Mouse (Mus musculus): Measurements from ENCODE around the gene Fkbp10. TPM values are rescaled to one million over a fixed set of nuclear protein-coding genes. Genes with fewer than 3 reads are reported as not detected.
A peak's percentile ranks its signal among the peaks of the same experiment; 100 is the strongest.

The Fkbp10 gene
- polyA plus RNA-seq, 1 experiment from 2014 or later = 139 TPM

GRCm38 (mm10) chr11:100395861-100396631, 19.5 kb upstream of the Fkbp10 start:
- Histone ChIP-seq H3K9me3 (replicated peaks) (no peaks in the 10 kb centered on the region), H3K27me3 (no peaks in the 10 kb centered on the region), H3K4me3 (replicated peaks) (peak overlapping the region; percentile 74), H3K36me3 (no peaks in the 10 kb centered on the region), H3K4me1 (peaks cover 74% of the 10 kb centered on the region), H3K4me2 (peak overlapping the region; percentile 70), H3K27ac (peak overlapping the region; percentile 94), H3K9ac (peak overlapping the region; percentile 73)
- WGBS = 31% methylated on average over 17 of the region's 17 CpGs
- no peak for ATAC-seq (replicated peaks; ENCODE audit: low FRiP score)

GRCm38 (mm10) chr11:100396886-100397599, 18.5 kb upstream of the Fkbp10 start:
- H3K9ac ChIP-seq = peak overlapping the region; percentile 73
- no peaks in the 10 kb centered on the region for H3K27me3 ChIP-seq
- peak overlapping the region; percentile 74 for H3K4me3 ChIP-seq (replicated peaks)
- H3K9me3 ChIP-seq (replicated peaks) = no peaks in the 10 kb centered on the region
- 1% methylated on average over 42 of the region's 42 CpGs for WGBS
- peak overlapping the region; percentile 70 for H3K4me2 ChIP-seq
- H3K4me1 ChIP-seq = peaks cover 66% of the 10 kb centered on the region
- peak overlapping the region; percentile 94 for H3K27ac ChIP-seq
- H3K36me3 ChIP-seq = no peaks in the 10 kb centered on the region
- peak; percentile 38 for ATAC-seq (replicated peaks; ENCODE audit: low FRiP score)

- Histone ChIP-seq H3K27me3 (no peaks in the 10 kb centered on the region), H3K27ac (peak within 1 kb of the TSS; percentile 94), H3K4me3 (replicated peaks) (peak within 1 kb of the TSS; percentile 74), H3K36me3 (no peaks in the 10 kb centered on the region), H3K4me1 (peaks cover 66% of the 10 kb centered on the region), H3K9ac (peak within 1 kb of the TSS; percentile 73), H3K9me3 (replicated peaks) (no peaks in the 10 kb centered on the region), H3K4me2 (peak within 1 kb of the TSS; percentile 70)
- 2% methylated on average over 37 of the region's 37 CpGs for WGBS
- peak; percentile 97 for ATAC-seq (replicated peaks; ENCODE audit: low FRiP score)
Measured at GRCm38 (mm10) chr11:100397600-100398389, 17.7 kb upstream of the Fkbp10 start, which contains the start of gene Jup. Gene Jup, minus strand, starts transcription at chr11:100397763.

- peaks cover 66% of the 10 kb centered on the region for H3K4me1 ChIP-seq
- no peak overlapping the region; the same call in 1 of the 2 replicates for H3K4me3 ChIP-seq (replicated peaks)
- no peaks in the 10 kb centered on the region for H3K36me3 ChIP-seq
- no peaks in the 10 kb centered on the region for H3K9me3 ChIP-seq (replicated peaks)
- H3K9ac ChIP-seq = no peak overlapping the region
- WGBS = 91% methylated on average over 7 of the region's 7 CpGs
- 0 out of 2 replicates have a peak overlapping the region, but pooled peaks have one; percentile 23 for H3K27ac ChIP-seq
- no peak for ATAC-seq (replicated peaks; ENCODE audit: low FRiP score)
- H3K4me2 ChIP-seq = no peak overlapping the region; the same call in 1 of the 2 replicates
- no peaks in the 10 kb centered on the region for H3K27me3 ChIP-seq
Measured at GRCm38 (mm10) chr11:100398517-100398916, 17.0 kb upstream of the Fkbp10 start.

GRCm38 (mm10) chr11:100399320-100399719, 16.2 kb upstream of the Fkbp10 start:
- no peaks in the 10 kb centered on the region for H3K9me3 ChIP-seq (replicated peaks)
- H3K27me3 ChIP-seq = no peaks in the 10 kb centered on the region
- H3K4me1 ChIP-seq = peaks cover 66% of the 10 kb centered on the region
- ATAC-seq (replicated peaks; ENCODE audit: low FRiP score) = no peak
- WGBS = 78% methylated on average over 9 of the region's 9 CpGs
- H3K4me2 ChIP-seq = no peak overlapping the region
- no peaks in the 10 kb centered on the region for H3K36me3 ChIP-seq
- H3K4me3 ChIP-seq (replicated peaks) = no peak overlapping the region
- H3K27ac ChIP-seq = peak overlapping the region; percentile 28; the same call in 1 of the 2 replicates
- H3K9ac ChIP-seq = no peak overlapping the region

- H3K27me3 ChIP-seq = no peaks in the 10 kb centered on the region
- ATAC-seq (replicated peaks; ENCODE audit: low FRiP score) = no peak
- H3K4me2 ChIP-seq = no peak overlapping the region
- 76% methylated on average over 12 of the region's 12 CpGs for WGBS
- no peak overlapping the region for H3K4me3 ChIP-seq (replicated peaks)
- H3K36me3 ChIP-seq = no peaks in the 10 kb centered on the region
- no peak overlapping the region for H3K9ac ChIP-seq
- no peaks in the 10 kb centered on the region for H3K9me3 ChIP-seq (replicated peaks)
- H3K27ac ChIP-seq = no peak overlapping the region
- H3K4me1 ChIP-seq = peaks cover 62% of the 10 kb centered on the region
Measured at GRCm38 (mm10) chr11:100399727-100400538, 15.6 kb upstream of the Fkbp10 start.

- ATAC-seq (replicated peaks; ENCODE audit: low FRiP score) = no peak
- Histone ChIP-seq H3K9ac (no peak overlapping the region), H3K4me3 (replicated peaks) (no peak overlapping the region), H3K36me3 (no peaks in the 10 kb centered on the region), H3K4me2 (no peak overlapping the region), H3K27me3 (no peaks in the 10 kb centered on the region), H3K9me3 (replicated peaks) (no peaks in the 10 kb centered on the region), H3K27ac (no peak overlapping the region), H3K4me1 (peaks cover 53% of the 10 kb centered on the region)
- 67% methylated on average over 6 of the region's 6 CpGs for WGBS
Measured at GRCm38 (mm10) chr11:100400842-100401241, 14.7 kb upstream of the Fkbp10 start.

- Histone ChIP-seq H3K27me3 (no peaks in the 10 kb centered on the region), H3K9me3 (replicated peaks) (no peaks in the 10 kb centered on the region), H3K4me2 (peak overlapping the region; percentile 8; the same call in 1 of the 2 replicates), H3K27ac (no peak overlapping the region), H3K36me3 (no peaks in the 10 kb centered on the region), H3K4me3 (replicated peaks) (no peak overlapping the region), H3K9ac (no peak overlapping the region), H3K4me1 (peaks cover 39% of the 10 kb centered on the region)
- 26% methylated on average over 6 of the region's 6 CpGs for WGBS
- no peak for ATAC-seq (replicated peaks; ENCODE audit: low FRiP score)
Measured at GRCm38 (mm10) chr11:100402240-100402639, 13.3 kb upstream of the Fkbp10 start.

- Histone ChIP-seq H3K36me3 (no peaks in the 10 kb centered on the region), H3K9ac (no peak overlapping the region), H3K4me1 (peaks cover 39% of the 10 kb centered on the region), H3K9me3 (replicated peaks) (no peaks in the 10 kb centered on the region), H3K27me3 (no peaks in the 10 kb centered on the region), H3K4me2 (no peak overlapping the region), H3K27ac (no peak overlapping the region; the same call in 1 of the 2 replicates), H3K4me3 (replicated peaks) (no peak overlapping the region)
- WGBS = 66% methylated on average over 2 of the region's 2 CpGs
- ATAC-seq (replicated peaks; ENCODE audit: low FRiP score) = no peak
Measured at GRCm38 (mm10) chr11:100402682-100403081, 12.8 kb upstream of the Fkbp10 start.

GRCm38 (mm10) chr11:100403445-100404134, 11.9 kb upstream of the Fkbp10 start:
- peaks cover 37% of the 10 kb centered on the region for H3K4me1 ChIP-seq
- H3K4me2 ChIP-seq = no peak overlapping the region
- no peak overlapping the region for H3K9ac ChIP-seq
- no peak for ATAC-seq (replicated peaks; ENCODE audit: low FRiP score)
- peaks cover 5% of the 10 kb centered on the region for H3K36me3 ChIP-seq
- WGBS = 44% methylated on average over 10 of the region's 10 CpGs
- no peak overlapping the region for H3K4me3 ChIP-seq (replicated peaks)
- no peaks in the 10 kb centered on the region for H3K9me3 ChIP-seq (replicated peaks)
- no peaks in the 10 kb centered on the region for H3K27me3 ChIP-seq
- H3K27ac ChIP-seq = no peak overlapping the region

All from kidney, embryonic 15.5 days (tissue).